Mouse (Mus musculus): ENCODE measurements at regions not wholly inside any gene's neighbourhood (a gene's known extent, or its start where the extent isn't known, plus 50 kb on each side); places are given as distances from the start of the nearest gene placed in this dataset.

GRCm38 (mm10) chr3:153140985-153141384 is 158.9 kb upstream of the St6galnac5 start:
- TF ChIP-seq CTCF (IDR thresholded peaks at IDR 0.05; ENCODE audit: low read depth) = no peak
- TF ChIP-seq EP300 (optimal IDR thresholded peaks at IDR 0.05) = no peak

Data from stomach, postnatal 0 days (tissue).